Mouse (Mus musculus): ENCODE measurements at regions not wholly inside any gene's neighbourhood (a gene's known extent, or its start where the extent isn't known, plus 50 kb on each side); places are given as distances from the start of the nearest gene placed in this dataset.

- DNase-seq, result peak; percentile 15
Observed at GRCm38 (mm10) chr17:88258361-88258796, 182.1 kb upstream of the Foxn2 start.

- DNase-seq, result no peak
Observed at GRCm38 (mm10) chr17:88260176-88260575, 180.3 kb upstream of the Foxn2 start.

DNA sequence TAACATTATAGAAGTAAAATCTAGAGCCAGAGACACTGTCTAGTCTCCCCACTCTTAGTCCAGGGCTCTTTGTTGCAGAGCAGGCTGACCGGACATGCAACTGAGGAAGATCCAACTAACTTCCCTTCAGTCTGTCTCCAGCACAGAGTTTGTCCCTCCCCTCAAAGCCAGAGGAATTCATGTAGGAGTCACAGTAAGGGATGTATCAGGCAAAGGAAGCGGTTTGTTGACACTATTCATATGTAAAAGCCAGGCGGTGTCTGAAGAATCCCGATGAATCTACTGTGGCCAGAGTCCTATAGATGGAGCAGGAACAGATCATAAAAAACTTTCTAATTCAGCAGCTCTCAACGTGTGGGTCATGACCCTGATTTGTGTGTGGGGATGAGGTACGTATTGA is 179.7 kb upstream of the Foxn2 start:
- no peak for DNase-seq

- no peak for DNase-seq
Observed at GRCm38 (mm10) chr17:88261556-88261955, 179.0 kb upstream of the Foxn2 start.

- no peak for DNase-seq
Observed at GRCm38 (mm10) chr17:88262326-88263187, 178.0 kb upstream of the Foxn2 start.

GRCm38 (mm10) chr17:88265291-88265690 is 175.2 kb upstream of the Foxn2 start:
- DNase-seq, result no peak

DNA sequence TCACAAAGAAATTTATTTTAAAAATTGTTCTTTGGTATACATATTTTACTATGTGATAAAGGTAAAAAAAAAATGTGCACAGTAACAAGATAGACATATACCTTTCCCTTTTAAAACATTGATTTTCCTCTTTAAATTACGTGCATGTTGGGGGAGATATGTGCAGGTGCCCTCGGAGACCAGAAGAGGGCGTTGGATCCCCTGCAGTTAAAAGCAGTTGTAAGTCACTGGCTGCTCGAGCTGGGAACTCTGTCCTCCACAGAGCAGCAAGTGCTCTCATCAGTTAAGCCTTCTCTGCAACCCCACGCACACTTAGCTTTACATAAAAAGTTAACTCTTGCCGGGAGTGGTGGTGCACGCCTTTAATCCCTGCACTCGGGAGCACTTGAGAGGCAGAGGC is 172.3 kb upstream of the Foxn2 start:
- DNase-seq, result no peak

DNA sequence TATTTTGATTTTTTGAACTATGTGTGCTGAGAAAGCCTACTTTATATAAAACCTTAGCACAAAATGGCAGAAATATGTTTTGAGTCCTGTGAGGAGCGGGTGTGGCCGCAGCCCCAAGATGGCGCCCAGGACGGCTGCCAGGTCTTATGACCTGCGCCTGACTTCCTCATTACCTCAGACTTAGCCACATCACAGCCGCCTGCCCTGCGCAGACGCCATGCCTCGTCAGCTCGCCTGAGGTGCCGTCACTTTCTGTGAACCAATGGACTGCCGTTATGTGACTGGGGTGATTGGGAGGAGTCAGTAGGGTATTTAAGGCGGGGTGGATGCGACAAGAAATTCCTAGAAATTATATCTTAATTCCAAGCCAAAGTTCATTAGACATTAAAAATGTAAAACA is 171.7 kb upstream of the Foxn2 start:
- DNase-seq, result no peak

DNA sequence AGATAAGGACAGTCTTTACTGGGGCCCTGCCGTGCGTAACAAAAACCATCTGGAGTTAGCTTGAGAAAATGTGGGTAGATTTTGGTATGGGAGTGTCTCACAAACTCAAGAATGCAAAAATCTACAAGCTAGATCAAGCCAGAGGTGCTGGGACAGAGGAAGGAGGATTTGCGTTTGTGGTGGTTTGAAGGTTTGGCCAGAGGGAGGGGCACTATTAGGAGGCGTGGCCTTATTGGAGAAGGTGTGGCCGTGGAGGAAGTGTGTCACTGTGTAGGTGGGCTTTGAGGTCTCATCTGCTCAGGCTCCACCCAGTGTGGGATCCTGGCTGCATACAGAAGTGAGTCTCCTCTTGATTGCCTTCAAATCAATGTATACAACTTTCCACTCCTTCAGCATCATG is 169.6 kb upstream of the Foxn2 start:
- DNase-seq, result no peak

- no peak for DNase-seq
Observed at GRCm38 (mm10) chr17:88272161-88272560, 168.3 kb upstream of the Foxn2 start.

DNA sequence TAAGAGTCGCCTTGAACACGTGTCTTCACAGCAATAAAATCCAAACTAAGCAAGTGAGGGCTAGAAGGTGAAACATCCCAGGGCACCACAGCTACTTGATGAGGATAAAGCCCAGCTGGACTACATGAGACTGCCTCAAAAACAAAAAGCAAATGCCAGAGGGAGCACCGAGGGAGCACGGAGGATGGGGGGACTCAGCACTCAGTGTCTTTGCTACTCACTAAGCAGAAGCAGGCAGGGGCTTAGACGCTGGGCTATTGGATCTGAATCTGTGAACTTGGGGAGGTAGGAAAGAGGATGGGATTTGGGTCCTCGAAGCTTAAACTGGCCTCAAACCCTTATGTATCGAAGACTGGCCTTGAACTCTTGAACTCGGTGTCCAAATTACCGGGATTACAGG is 167.0 kb upstream of the Foxn2 start:
- no peak for DNase-seq

- DNase-seq, result peak; percentile 66
Observed at GRCm38 (mm10) chr17:88274003-88274698, 166.4 kb upstream of the Foxn2 start.

DNA sequence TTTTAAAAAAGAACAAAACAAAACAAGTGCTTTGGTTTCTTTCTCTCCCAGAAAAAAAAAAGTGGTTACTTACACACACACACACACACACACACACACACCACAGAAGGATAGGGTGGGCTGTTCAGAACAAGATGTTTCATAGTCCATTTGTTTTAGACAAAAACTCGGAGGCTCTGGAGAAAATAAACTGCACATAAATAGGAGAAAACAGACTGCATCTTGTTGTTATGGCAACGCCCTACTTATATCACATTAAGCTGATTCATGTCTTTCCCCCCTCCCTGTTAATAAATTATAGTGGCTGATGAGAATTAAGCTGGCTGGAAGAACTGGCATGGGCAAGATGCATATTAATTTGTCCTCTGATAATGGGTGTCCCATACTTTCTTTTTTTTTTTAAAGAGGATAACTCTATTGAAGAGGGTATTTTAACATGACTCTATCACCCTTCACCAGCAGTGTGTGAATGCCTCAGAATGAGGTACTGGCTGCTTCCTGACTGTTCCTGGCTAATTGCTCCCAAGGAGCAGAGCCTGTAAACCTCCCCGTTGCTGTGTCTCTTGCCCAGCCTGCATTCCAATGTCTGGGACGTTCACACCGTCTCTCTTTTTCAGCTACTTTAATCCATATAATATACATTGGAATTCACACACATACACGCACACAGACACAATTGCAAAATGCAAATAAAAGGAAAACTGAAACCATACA is 165.6 kb upstream of the Foxn2 start:
- peak; percentile 8 for DNase-seq

DNA sequence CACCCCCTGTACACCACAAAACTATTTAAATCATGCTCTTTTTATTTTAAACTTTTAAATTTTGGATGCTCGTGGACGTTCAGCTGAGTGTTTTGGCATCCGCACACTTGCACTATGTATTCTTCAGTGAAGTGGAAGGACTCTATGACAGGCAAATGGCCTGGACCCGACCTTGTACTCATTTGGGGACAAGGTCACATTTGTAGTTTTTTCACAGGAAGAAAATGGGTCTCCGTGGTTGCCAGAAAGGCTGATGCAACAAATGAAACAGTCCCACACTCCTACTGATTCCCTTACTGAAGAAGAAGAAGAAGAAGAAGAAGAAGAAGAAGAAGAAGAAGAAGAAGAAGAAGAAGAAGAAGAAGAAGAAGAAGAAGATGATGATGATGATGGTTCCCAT is 160.9 kb upstream of the Foxn2 start:
- DNase-seq, result no peak

- DNase-seq, result no peak
Observed at GRCm38 (mm10) chr17:88282711-88283110, 157.8 kb upstream of the Foxn2 start.

GRCm38 (mm10) chr17:88284477-88284876 is 156.0 kb upstream of the Foxn2 start:
- no peak for DNase-seq

DNA sequence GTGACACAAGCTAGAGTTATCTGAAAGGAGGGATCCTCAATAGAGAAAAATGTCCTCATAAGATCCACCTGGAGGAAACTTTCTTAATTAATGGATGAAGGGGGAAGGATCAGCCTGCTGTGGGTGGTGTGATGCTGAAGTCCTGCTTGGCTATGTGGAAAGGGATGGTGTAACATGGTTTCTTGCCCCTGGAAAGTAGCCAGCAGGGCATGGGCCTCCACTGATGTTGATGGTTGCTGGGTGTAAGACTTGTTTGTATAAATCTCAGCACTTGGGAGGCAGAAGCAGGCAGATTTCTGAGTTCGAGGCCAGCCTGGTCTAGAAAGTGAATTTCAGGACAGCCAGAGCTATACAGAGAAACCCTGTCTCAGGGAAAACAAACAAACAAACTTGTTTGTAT is 152.7 kb upstream of the Foxn2 start:
- DNase-seq, result no peak

DNA sequence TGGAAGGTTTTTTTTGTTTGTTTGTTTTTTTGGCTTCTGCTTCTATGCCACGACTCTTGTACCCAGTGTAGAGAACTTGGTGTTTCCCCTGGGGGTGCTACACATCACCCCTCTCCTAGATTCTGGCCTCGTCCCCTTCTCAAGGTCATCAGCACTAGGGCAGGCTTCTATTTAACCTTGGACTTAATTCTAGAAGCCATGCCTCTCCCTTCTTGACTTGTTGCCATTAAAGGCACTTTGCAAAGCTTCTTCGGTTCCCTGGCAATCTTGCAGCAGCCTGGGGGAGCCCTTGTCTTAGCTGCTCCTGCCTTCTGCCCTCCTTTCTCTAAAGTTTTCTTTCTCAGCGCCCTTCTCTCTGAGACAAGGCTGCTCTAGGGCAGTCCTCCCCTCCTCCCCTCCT is 143.0 kb upstream of the Foxn2 start:
- DNase-seq, result peak; percentile 52

DNA sequence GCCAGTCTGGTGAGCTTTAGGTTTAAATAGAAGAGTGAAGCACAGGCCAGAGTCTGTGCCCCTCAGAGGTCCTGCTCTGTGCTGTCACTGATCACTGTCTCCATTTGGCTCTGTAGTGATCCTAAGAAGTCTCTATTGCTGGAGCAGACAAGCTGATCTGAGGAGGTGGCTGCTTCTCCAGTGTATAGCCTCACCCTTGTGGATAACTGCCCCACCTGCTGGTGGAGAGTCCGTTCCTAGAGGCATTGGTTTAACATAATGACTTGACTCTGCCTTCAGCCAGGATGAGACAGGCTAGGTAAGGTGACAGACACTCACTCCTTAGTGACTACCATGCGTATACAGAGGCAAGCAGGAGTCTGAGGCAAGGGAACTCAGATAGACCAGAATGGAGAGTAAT is 136.5 kb upstream of the Foxn2 start:
- peak; percentile 51 for DNase-seq

DNA sequence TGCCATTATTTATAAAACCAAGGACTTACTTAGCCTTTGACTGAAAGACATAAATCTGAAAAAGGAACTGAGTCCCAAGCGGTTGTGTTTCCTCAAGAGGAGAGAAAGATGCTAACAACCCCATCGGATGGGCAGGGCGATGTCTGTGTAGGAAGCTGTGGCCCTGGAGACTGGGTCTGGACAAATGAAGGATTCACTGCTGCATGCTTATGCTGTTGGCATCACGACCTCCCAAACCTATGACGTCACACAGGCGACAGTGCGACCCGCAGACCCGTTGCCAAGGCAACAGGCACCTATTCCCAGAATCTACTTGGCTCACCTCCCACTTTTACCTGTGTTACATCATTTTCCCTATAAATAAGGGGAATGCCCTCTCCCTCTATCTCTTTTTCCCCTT is 135.3 kb upstream of the Foxn2 start:
- no peak for DNase-seq

GRCm38 (mm10) chr17:88306325-88306724 is 134.2 kb upstream of the Foxn2 start:
- no peak for DNase-seq

GRCm38 (mm10) chr17:88307082-88307481 is 133.4 kb upstream of the Foxn2 start:
- DNase-seq, result no peak

DNA sequence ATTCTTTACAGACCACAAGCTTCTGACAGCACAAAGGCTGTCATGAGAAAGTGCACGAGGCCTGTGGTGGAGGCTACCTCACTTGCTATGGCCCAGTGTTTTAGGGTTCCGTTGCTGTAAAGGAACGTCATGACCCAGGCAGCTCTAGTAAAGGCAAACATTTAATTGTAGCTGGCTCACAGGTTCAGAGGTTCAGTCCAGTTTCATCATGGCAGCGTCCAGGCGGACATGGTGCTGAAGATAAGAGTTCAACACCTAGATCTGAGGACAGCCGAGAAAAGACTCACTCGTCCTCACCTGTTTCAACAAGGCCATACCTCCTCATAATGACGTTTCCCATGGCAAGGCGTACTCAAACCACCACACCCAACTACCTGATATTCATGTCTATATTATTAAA is 132.7 kb upstream of the Foxn2 start:
- DNase-seq, result no peak

DNA sequence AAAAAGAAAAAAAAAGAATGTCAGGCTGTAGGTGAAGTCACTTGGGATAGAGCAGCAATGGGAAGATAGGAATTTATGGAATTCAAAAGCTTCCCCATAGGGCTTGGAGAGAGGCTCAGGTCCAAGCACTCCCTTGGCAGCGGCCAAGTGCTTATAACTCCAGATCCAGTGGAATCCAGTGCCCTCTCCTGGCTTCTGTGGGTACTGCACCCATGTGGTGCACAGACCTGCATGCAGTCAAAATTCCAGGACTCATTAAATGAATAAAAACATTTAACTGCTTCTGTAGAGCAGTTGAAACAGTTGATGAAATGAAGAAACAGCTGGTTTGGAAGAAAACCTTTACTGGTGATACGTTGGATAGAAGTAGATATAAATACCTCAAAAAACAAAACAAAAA is 127.6 kb upstream of the Foxn2 start:
- DNase-seq, result no peak
